Mouse (Mus musculus) heart, postnatal 0 days (tissue): ENCODE results near the gene St6galnac3. TPM values are rescaled to one million over a fixed set of nuclear protein-coding genes. Genes with fewer than 3 reads are reported as not detected.

Experiments
- ATAC-seq: fragments of 200-750 bp; cut with Nextera tagmentation; 2 replicates; pipeline ENCODE4 v1.8.0; 2017; ENCODE audit warnings: low read depth, moderate number of reproducible peaks, moderate library complexity; ENCODE audit not compliant: insufficient read depth
- DNase-seq: peaks from one replicate; pipeline ENCODE4 v3.0.0-alpha.2; 2016; ENCODE audit warnings: low spot score
- H3K27ac ChIP-seq: fragments of 300-500 bp; sonication (generic); 2 replicates; pipeline ENCODE4 v1.5.1; 2014; ENCODE audit warnings: low read depth, mild to moderate bottlenecking
- H3K27me3 ChIP-seq: fragments of 300-500 bp; sonication (generic); 2 replicates; pipeline ENCODE4 v1.6.1; 2014; ENCODE audit warnings: low read length, mixed read lengths; ENCODE audit not compliant: control insufficient read depth, insufficient read depth
- H3K36me3 ChIP-seq: fragments of 300-500 bp; sonication (generic); replicated peaks from 2 replicates; pipeline ENCODE4 v1.6.1; 2014; ENCODE audit warnings: low read length, mixed read lengths; ENCODE audit not compliant: control insufficient read depth, insufficient read depth
- H3K4me1 ChIP-seq: fragments of 300-500 bp; sonication (generic); 2 replicates; pipeline ENCODE4 v1.6.1; 2014; ENCODE audit warnings: antibody characterized with exemption; ENCODE audit not compliant: control insufficient read depth, insufficient read depth
- H3K4me2 ChIP-seq: fragments of 300-500 bp; sonication (generic); 2 replicates; pipeline ENCODE4 v1.6.1; 2014; ENCODE audit warnings: low read depth, mild to moderate bottlenecking, low read length, moderate library complexity
- H3K4me3 ChIP-seq: fragments of 300-500 bp; sonication (generic); 2 replicates; pipeline ENCODE4 v1.5.1; 2014; ENCODE audit warnings: low read depth, low read length
- H3K9ac ChIP-seq: fragments of 300-500 bp; sonication (generic); replicated peaks from 2 replicates; pipeline ENCODE4 v1.6.1; 2014; ENCODE audit warnings: low read depth, low read length, mixed read lengths
- H3K9me3 ChIP-seq: fragments of 300-500 bp; sonication (generic); replicated peaks from 2 replicates; pipeline ENCODE4 v1.6.1; 2016; ENCODE audit warnings: low read length; ENCODE audit not compliant: control insufficient read depth
- CTCF ChIP-seq: IDR thresholded peaks from 2 replicates; pipeline ENCODE4 v1.5.1; 2016; ENCODE audit warnings: antibody characterized with exemption, control low read depth, low read depth
- EP300 ChIP-seq: IDR thresholded peaks from 2 replicates; pipeline ENCODE4 v1.6.1; 2016; ENCODE audit warnings: antibody characterized with exemption, low read depth
- WGBS: fragments of 180-500 bp; shearing (Covaris S2); extraction: QIAGEN DNeasy Blood & Tissue Kit; methylation state at CpG from one replicate; pipeline ENCODE4 v1.1.7; 2014; 5-methylcytosine and 5-hydroxymethylcytosine counted together
- polyA plus RNA-seq: library from polyadenylated mRNA; unstranded; fragments of >200 nt; fragmentation: Nextera tagmentation; extraction: Ambion mirVana; gene quantifications from 2 replicates; pipeline ENCODE4 v1.2.1, GENCODE M21; 2015
- total RNA-seq: library from RNA; depleted of rRNA; stranded (reverse); fragments of >200 nt; gene quantifications from 2 replicates; pipeline ENCODE4 v1.2.3, GENCODE M21; 2014; ENCODE audit warnings: low replicate concordance

Gene St6galnac3
- total and polyA plus RNA-seq, 2 experiments from 2014 or later = 9.7 to 22.5 TPM

GRCm38 (mm10) chr3:153238381-153238780, 486.6 kb downstream of the St6galnac3 start:
- Histone ChIP-seq H3K27ac (no peak overlapping the region), H3K9me3 (no peaks in the 10 kb centered on the region), H3K27me3 (no peaks in the 10 kb centered on the region), H3K9ac (no peak overlapping the region), H3K36me3 (no peaks in the 10 kb centered on the region), H3K4me3 (no peak overlapping the region), H3K4me1 (peaks cover 17% of the 10 kb centered on the region; the same call in 1 of the 2 replicates), H3K4me2 (no peak overlapping the region)
- peak; percentile 27; the same call in 1 of the 2 replicates for ATAC-seq
- DNase-seq = no peak
- WGBS = 68% methylated on average over 10 of the region's 10 CpGs
- no peak for TF ChIP-seq CTCF
- TF ChIP-seq EP300 = no peak

GRCm38 (mm10) chr3:153236262-153236661, 488.7 kb downstream of the St6galnac3 start:
- no peaks in the 10 kb centered on the region for H3K27me3 ChIP-seq
- H3K4me3 ChIP-seq = no peak overlapping the region
- no peak overlapping the region for H3K4me2 ChIP-seq
- H3K36me3 ChIP-seq = no peaks in the 10 kb centered on the region
- no peak for TF ChIP-seq CTCF
- TF ChIP-seq EP300 = no peak
- ATAC-seq (no peak), DNase-seq (no peak)
- 89% methylated on average over 9 of the region's 9 CpGs for WGBS
- peaks cover 15% of the 10 kb centered on the region; the same call in 1 of the 2 replicates for H3K4me1 ChIP-seq
- no peak overlapping the region for H3K9ac ChIP-seq
- H3K27ac ChIP-seq = no peak overlapping the region
- H3K9me3 ChIP-seq = no peaks in the 10 kb centered on the region

GRCm38 (mm10) chr3:153222611-153223402, 502.2 kb downstream of the St6galnac3 start:
- no peak overlapping the region for H3K4me2 ChIP-seq
- no peak overlapping the region for H3K4me3 ChIP-seq
- no peaks in the 10 kb centered on the region for H3K9me3 ChIP-seq
- DNase-seq (no peak), ATAC-seq (no peak)
- no peaks in the 10 kb centered on the region for H3K4me1 ChIP-seq
- no peaks in the 10 kb centered on the region for H3K36me3 ChIP-seq
- H3K27me3 ChIP-seq = no peaks in the 10 kb centered on the region
- WGBS = 81% methylated on average over 10 of the region's 10 CpGs
- no peak for TF ChIP-seq EP300
- TF ChIP-seq CTCF = no peak
- H3K9ac ChIP-seq = no peak overlapping the region
- H3K27ac ChIP-seq = no peak overlapping the region

GRCm38 (mm10) chr3:153219391-153219790, 505.6 kb downstream of the St6galnac3 start:
- Histone ChIP-seq H3K36me3 (no peaks in the 10 kb centered on the region), H3K9me3 (0 out of 2 replicates have a peak, but pooled peaks cover 11% of the 10 kb centered on the region), H3K9ac (no peak overlapping the region), H3K4me1 (no peaks in the 10 kb centered on the region), H3K27ac (no peak overlapping the region), H3K27me3 (no peaks in the 10 kb centered on the region), H3K4me2 (no peak overlapping the region), H3K4me3 (no peak overlapping the region)
- no peak for ATAC-seq
- TF ChIP-seq CTCF (no peak), EP300 (no peak)
- 88% methylated on average over 2 of the region's 2 CpGs for WGBS
- no peak for DNase-seq

- no peak overlapping the region for H3K27ac ChIP-seq
- H3K36me3 ChIP-seq = no peaks in the 10 kb centered on the region
- DNase-seq (no peak), ATAC-seq (no peak)
- H3K27me3 ChIP-seq = no peaks in the 10 kb centered on the region
- TF ChIP-seq EP300 = no peak
- TF ChIP-seq CTCF = no peak
- H3K4me2 ChIP-seq = no peak overlapping the region
- no peaks in the 10 kb centered on the region for H3K9me3 ChIP-seq
- no peaks in the 10 kb centered on the region for H3K4me1 ChIP-seq
- WGBS = 58% methylated on average over 2 of the region's 2 CpGs
- no peak overlapping the region for H3K9ac ChIP-seq
- no peak overlapping the region for H3K4me3 ChIP-seq
Observed at GRCm38 (mm10) chr3:153208186-153208585, 516.8 kb downstream of the St6galnac3 start.
